Mouse (Mus musculus) CH12.LX (cell line): Measurements from ENCODE around the gene Glp2r.
A peak's percentile ranks its signal among the peaks of the same experiment; 100 is the strongest.

Source experiments
- CHD1 ChIP-seq: IDR thresholded peaks from 2 replicates; pipeline ENCODE4 v1.6.1; 2012; ENCODE audit warnings: low read depth, low read length, improper control_type of control experiment, inconsistent platforms
- CTCF ChIP-seq, 2 experiments: IDR thresholded peaks in 1 of 2; conservative IDR thresholded peaks in 1 of 2; 2 replicates each; pipeline ENCODE4 v1.5.1; 2011 to 2012; ENCODE audit warnings: low read depth in 2 of 2, low read length in 2 of 2, improper control_type of control experiment in 1 of 2, inconsistent platforms in 1 of 2, mild to moderate bottlenecking in 1 of 2, moderate library complexity in 1 of 2
- EP300 ChIP-seq: IDR thresholded peaks from 2 replicates; pipeline ENCODE4 v1.6.1; 2011; ENCODE audit warnings: low read length, improper control_type of control experiment
- ETS1 ChIP-seq: conservative IDR thresholded peaks from 2 replicates; pipeline ENCODE4 v1.6.1; 2012; ENCODE audit warnings: low read depth, mild to moderate bottlenecking, inconsistent platforms, low read length, improper control_type of control experiment, moderate library complexity
- KAT2A ChIP-seq: IDR thresholded peaks from 2 replicates; pipeline ENCODE4 v1.6.1; 2012; ENCODE audit warnings: low read length, improper control_type of control experiment, inconsistent platforms; ENCODE audit not compliant: insufficient replicate concordance
- MAFK ChIP-seq: IDR thresholded peaks from 2 replicates; pipeline ENCODE4 v1.6.1; 2011; ENCODE audit warnings: low read length, improper control_type of control experiment; ENCODE audit not compliant: insufficient replicate concordance
- MEF2A ChIP-seq: IDR thresholded peaks from 2 replicates; pipeline ENCODE4 v1.6.1; 2014; ENCODE audit warnings: low read depth, mild to moderate bottlenecking, inconsistent platforms, low read length, improper control_type of control experiment, borderline replicate concordance
- NRF1 ChIP-seq: IDR thresholded peaks from 2 replicates; pipeline ENCODE4 v1.6.1; 2014; ENCODE audit warnings: low read depth, mild to moderate bottlenecking, inconsistent platforms, low read length, improper control_type of control experiment, moderate library complexity
- POLR2A ChIP-seq: IDR thresholded peaks from 2 replicates; pipeline ENCODE4 v1.6.1; 2011; ENCODE audit warnings: low read depth, mild to moderate bottlenecking, improper control_type of control experiment, low read length
- RCOR1 ChIP-seq: conservative IDR thresholded peaks from 2 replicates; pipeline ENCODE4 v1.6.1; 2012; ENCODE audit warnings: low read depth, mild to moderate bottlenecking, inconsistent platforms, low read length, improper control_type of control experiment
- SMC3 ChIP-seq: IDR thresholded peaks from 2 replicates; pipeline ENCODE4 v1.6.1; 2011; ENCODE audit warnings: low read depth, low read length, improper control_type of control experiment
- TBP ChIP-seq: conservative IDR thresholded peaks from 2 replicates; pipeline ENCODE4 v1.6.1; 2011; ENCODE audit warnings: low read depth, low read length, improper control_type of control experiment
- ZKSCAN1 ChIP-seq: IDR thresholded peaks from 2 replicates; pipeline ENCODE4 v1.6.1; 2012; ENCODE audit warnings: low read depth, inconsistent platforms, low read length, improper control_type of control experiment, borderline replicate concordance

GRCm38 (mm10) chr11:67805538-67805937, 34.6 kb upstream of the Glp2r start:
- no peak for TF ChIP-seq POLR2A
- TF ChIP-seq SMC3 = no peak
- TF ChIP-seq MEF2A = no peak
- TF ChIP-seq CTCF (conservative IDR thresholded peaks at IDR 0.05 in 1 of 2, IDR thresholded peaks at IDR 0.05 in 1 of 2; ENCODE audit: low read depth in 2 of 2, low read length in 2 of 2) = peak in 1 of 2 experiments; percentile 36; a peak in 2 of 4 replicates
- no peak for TF ChIP-seq KAT2A
- TF ChIP-seq EP300 = no peak
- no peak for TF ChIP-seq TBP
- no peak for TF ChIP-seq ZKSCAN1
- TF ChIP-seq RCOR1 = no peak
- TF ChIP-seq ETS1 = no peak
- no peak for TF ChIP-seq CHD1
- no peak for TF ChIP-seq MAFK
- TF ChIP-seq NRF1 = no peak
